Mouse (Mus musculus) stomach, postnatal 0 days (tissue): ENCODE results near the gene Pptc7. TPM values are rescaled to one million over a fixed set of nuclear protein-coding genes. Genes with fewer than 3 reads are reported as not detected.

ENCODE experiments used
- ATAC-seq: fragments of 200-750 bp; cut with Nextera tagmentation; 2 replicates; pipeline ENCODE4 v1.8.0; 2017; ENCODE audit not compliant: low FRiP score, low TSS enrichment
- DNase-seq: peaks from one replicate; pipeline ENCODE4 v3.0.0-alpha.2; 2016; ENCODE audit warnings: low spot score
- H3K27ac ChIP-seq: fragments of 300-500 bp; sonication (generic); replicated peaks from 2 replicates; pipeline ENCODE4 v1.5.1; 2014; ENCODE audit warnings: mild to moderate bottlenecking, control low read depth
- H3K27me3 ChIP-seq: fragments of 300-500 bp; sonication (generic); 2 replicates; pipeline ENCODE4 v1.6.1; 2014; ENCODE audit warnings: low read length; ENCODE audit not compliant: control insufficient read depth, insufficient read depth
- H3K36me3 ChIP-seq: fragments of 300-500 bp; sonication (generic); 2 replicates; pipeline ENCODE4 v1.6.1; 2014; ENCODE audit warnings: low read length, mixed read lengths; ENCODE audit not compliant: control insufficient read depth, insufficient read depth
- H3K4me1 ChIP-seq: fragments of 300-500 bp; sonication (generic); replicated peaks from 2 replicates; pipeline ENCODE4 v1.6.1; 2014; ENCODE audit warnings: antibody characterized with exemption; ENCODE audit not compliant: control insufficient read depth, insufficient read depth
- H3K4me2 ChIP-seq: fragments of 300-500 bp; sonication (generic); replicated peaks from 2 replicates; pipeline ENCODE4 v1.6.1; 2014; ENCODE audit warnings: low read depth, mild to moderate bottlenecking, control low read depth, moderate library complexity
- H3K4me3 ChIP-seq: fragments of 300-500 bp; sonication (generic); 2 replicates; pipeline ENCODE4 v1.5.1; 2014; ENCODE audit warnings: low read depth, low read length, control low read depth
- H3K9ac ChIP-seq: fragments of 300-500 bp; sonication (generic); 2 replicates; pipeline ENCODE4 v1.6.1; 2014; ENCODE audit warnings: mild to moderate bottlenecking, low read length, control low read depth, mixed read lengths
- H3K9me3 ChIP-seq: fragments of 300-500 bp; sonication (generic); 2 replicates; pipeline ENCODE4 v1.6.1; 2016; ENCODE audit warnings: low read length; ENCODE audit not compliant: control insufficient read depth
- CTCF ChIP-seq: IDR thresholded peaks from 2 replicates; pipeline ENCODE4 v1.5.1; 2016; ENCODE audit warnings: antibody characterized with exemption, low read depth, mild to moderate bottlenecking, moderate library complexity
- EP300 ChIP-seq: optimal IDR thresholded peaks from 2 replicates; pipeline ENCODE3; 2016; ENCODE audit warnings: antibody characterized with exemption
- WGBS: fragments of 180-500 bp; shearing (Covaris S2); extraction: QIAGEN DNeasy Blood & Tissue Kit; methylation state at CpG from one replicate; pipeline ENCODE4 v1.1.7; 2014; 5-methylcytosine and 5-hydroxymethylcytosine counted together
- polyA plus RNA-seq: library from polyadenylated mRNA; unstranded; fragments of >200 nt; fragmentation: Nextera tagmentation; extraction: Ambion mirVana; gene quantifications from 2 replicates; pipeline ENCODE4 v1.2.1, GENCODE M21; 2015

Gene Pptc7
- polyA plus RNA-seq, 1 experiment from 2014 or later, result 7.8 TPM

DNA sequence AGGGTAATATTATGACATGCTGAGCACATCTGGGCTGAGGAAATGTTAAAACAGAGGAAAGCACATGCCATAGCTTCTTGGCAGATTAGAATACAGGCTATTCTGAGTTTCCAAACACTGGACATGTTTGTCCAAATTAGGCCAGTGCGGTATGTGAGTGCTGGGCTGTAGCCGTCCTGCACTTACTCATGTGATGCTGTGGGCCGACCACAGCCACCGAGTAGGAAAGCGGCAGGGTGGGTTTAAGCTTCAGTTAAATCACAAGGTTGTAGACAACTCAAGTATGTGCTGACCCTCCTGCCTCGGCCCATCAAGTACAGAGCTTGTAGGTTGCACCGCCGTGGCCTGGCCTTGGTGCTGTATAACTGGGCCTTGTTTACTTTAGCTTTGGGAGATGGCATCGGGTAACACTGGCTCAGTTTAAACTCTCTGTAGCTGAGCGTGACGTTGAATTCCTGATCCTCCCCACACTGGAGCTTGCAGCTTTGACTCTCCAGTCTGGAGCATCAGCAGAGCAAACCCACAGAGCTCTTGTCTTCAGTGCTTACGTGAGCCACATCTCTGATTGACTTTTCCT, 36.1 kb downstream of the Pptc7 start:
- no peak overlapping the region for H3K4me3 ChIP-seq
- WGBS, result 39% methylated on average over 12 of the region's 12 CpGs
- H3K27me3 ChIP-seq, result no peaks in the 10 kb centered on the region
- 0 out of 2 replicates have a peak, but pooled peaks cover 3% of the 10 kb centered on the region for H3K4me1 ChIP-seq
- no peak for DNase-seq
- H3K27ac ChIP-seq, result peak overlapping the region; percentile 83
- H3K36me3 ChIP-seq, result peaks cover 6% of the 10 kb centered on the region; the same call in 1 of the 2 replicates
- TF ChIP-seq EP300 (no peak), CTCF (no peak)
- H3K9me3 ChIP-seq, result no peaks in the 10 kb centered on the region
- peak; percentile 65 for ATAC-seq
- H3K4me2 ChIP-seq, result no peak overlapping the region
- H3K9ac ChIP-seq, result no peak overlapping the region

- H3K4me1 ChIP-seq, result no peaks in the 10 kb centered on the region
- no peak overlapping the region for H3K27ac ChIP-seq
- H3K4me3 ChIP-seq, result no peak overlapping the region
- ATAC-seq (no peak), DNase-seq (no peak)
- H3K36me3 ChIP-seq, result peaks cover 6% of the 10 kb centered on the region; the same call in 1 of the 2 replicates
- H3K9me3 ChIP-seq, result no peaks in the 10 kb centered on the region
- TF ChIP-seq CTCF, result no peak
- TF ChIP-seq EP300, result no peak
- WGBS, result 77% methylated on average over 8 of the region's 8 CpGs
- H3K4me2 ChIP-seq, result no peak overlapping the region
- no peaks in the 10 kb centered on the region for H3K27me3 ChIP-seq
- H3K9ac ChIP-seq, result no peak overlapping the region
Observed at GRCm38 (mm10) chr5:122323523-122323922, 39.4 kb downstream of the Pptc7 start.

DNA sequence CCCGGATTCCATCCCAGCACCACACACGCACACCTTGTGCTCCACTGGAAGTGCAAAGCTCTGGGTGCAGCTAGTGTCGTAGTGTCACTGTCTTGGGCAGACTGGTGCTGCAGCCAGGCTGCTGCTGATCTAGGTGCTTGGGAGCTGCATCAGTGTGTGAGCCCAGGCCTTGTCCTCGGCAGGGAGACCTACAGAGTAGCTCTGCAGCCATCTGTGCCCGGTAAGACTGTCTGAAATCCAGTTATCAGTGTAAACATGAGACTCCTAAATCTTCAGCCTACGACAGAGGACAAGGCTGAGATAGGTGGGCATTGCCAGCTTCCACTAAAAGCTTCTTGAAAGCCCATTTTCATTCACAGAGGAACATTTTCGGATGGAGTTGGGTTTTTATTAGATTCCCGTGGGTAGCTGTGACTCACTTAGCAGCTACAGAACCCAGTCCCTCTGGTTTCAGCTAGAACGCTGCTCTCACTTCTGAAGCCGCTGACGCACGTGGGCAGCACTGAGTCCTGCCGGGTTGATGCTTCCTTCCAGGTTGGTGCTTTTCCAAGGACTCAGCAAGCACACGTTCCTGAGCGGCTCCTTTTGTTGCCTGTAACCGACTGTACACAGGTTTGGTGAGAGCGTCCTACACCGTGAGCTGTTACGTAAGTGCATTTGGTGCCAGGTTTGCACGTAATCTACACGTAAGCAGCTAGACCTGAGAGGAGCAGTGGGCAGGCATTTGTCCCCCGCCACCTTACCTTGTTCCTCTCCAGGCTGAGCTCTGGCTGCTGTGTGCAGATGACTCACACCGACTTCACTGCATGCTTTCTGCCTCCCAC, 40.7 kb downstream of the Pptc7 start:
- no peak for TF ChIP-seq EP300
- TF ChIP-seq CTCF, result peak; percentile 19; the same call in 1 of the 2 replicates
- WGBS, result 80% methylated on average over 23 of the region's 23 CpGs
- H3K27ac ChIP-seq, result no peak overlapping the region
- DNase-seq (no peak), ATAC-seq (no peak)
- no peak overlapping the region for H3K4me3 ChIP-seq
- H3K36me3 ChIP-seq, result peaks cover 5% of the 10 kb centered on the region; the same call in 1 of the 2 replicates
- no peaks in the 10 kb centered on the region for H3K4me1 ChIP-seq
- no peaks in the 10 kb centered on the region for H3K27me3 ChIP-seq
- H3K9me3 ChIP-seq, result no peaks in the 10 kb centered on the region
- H3K4me2 ChIP-seq, result no peak overlapping the region
- no peak overlapping the region for H3K9ac ChIP-seq

- Histone ChIP-seq H3K4me1 (no peaks in the 10 kb centered on the region), H3K36me3 (peaks cover 3% of the 10 kb centered on the region; the same call in 1 of the 2 replicates), H3K4me3 (no peak overlapping the region), H3K9ac (no peak overlapping the region), H3K27ac (no peak overlapping the region), H3K4me2 (no peak overlapping the region), H3K27me3 (no peaks in the 10 kb centered on the region), H3K9me3 (no peaks in the 10 kb centered on the region)
- ATAC-seq (no peak), DNase-seq (no peak)
- TF ChIP-seq CTCF, result no peak
- TF ChIP-seq EP300, result no peak
- 85% methylated on average over 8 of the region's 8 CpGs for WGBS
Observed at GRCm38 (mm10) chr5:122325477-122325876, 41.3 kb downstream of the Pptc7 start.

DNA sequence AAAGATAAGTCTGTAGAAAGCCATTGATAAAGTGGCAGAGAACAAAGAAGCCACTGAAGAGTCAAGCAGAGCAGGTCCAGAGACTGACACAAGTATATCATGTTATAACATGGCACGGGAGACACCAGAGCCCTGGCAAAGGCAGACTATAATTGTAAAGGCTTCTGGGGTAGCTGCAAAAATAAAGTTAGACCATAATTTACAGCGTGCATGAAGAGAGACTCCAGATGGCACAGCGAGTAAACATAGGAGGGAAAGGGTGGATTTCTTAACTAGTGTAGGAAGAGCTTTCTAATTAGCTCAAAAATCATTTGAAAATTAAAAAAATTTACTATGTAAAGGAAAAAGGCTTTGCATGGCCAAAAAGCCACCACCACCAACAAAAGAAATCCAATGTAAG, 43.1 kb downstream of the Pptc7 start:
- H3K27me3 ChIP-seq, result no peaks in the 10 kb centered on the region
- no peak for ATAC-seq
- no peak for TF ChIP-seq EP300
- no peaks in the 10 kb centered on the region for H3K9me3 ChIP-seq
- no peak overlapping the region for H3K4me2 ChIP-seq
- no peak overlapping the region for H3K27ac ChIP-seq
- 82% methylated on average over 3 of the region's 3 CpGs for WGBS
- DNase-seq, result no peak
- H3K4me1 ChIP-seq, result no peaks in the 10 kb centered on the region
- no peak overlapping the region for H3K9ac ChIP-seq
- no peak overlapping the region for H3K4me3 ChIP-seq
- H3K36me3 ChIP-seq, result no peaks in the 10 kb centered on the region; the same call in 1 of the 2 replicates

DNA sequence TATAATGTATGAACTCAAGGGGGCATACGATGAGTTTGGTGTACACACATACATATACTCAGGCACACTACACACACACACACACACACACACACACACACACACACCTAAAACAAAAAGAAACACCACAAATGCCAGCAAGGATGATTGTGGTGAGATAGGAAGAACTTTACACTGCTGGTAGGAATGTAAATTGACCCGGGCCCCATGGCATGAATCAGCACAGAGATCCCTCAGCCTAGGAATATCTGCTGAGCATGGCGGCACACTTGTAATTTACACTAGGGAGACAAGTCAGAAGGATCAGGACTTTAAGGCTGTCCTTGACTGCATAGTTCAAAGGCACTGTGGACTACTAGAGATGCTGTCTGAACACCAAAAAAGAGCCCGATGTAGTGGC, 46.1 kb downstream of the Pptc7 start:
- H3K9me3 ChIP-seq, result no peaks in the 10 kb centered on the region
- WGBS, result 76% methylated on average over 4 of the region's 4 CpGs
- H3K9ac ChIP-seq, result no peak overlapping the region
- DNase-seq (no peak), ATAC-seq (no peak)
- H3K27ac ChIP-seq, result no peak overlapping the region
- no peaks in the 10 kb centered on the region; the same call in 1 of the 2 replicates for H3K36me3 ChIP-seq
- H3K4me2 ChIP-seq, result no peak overlapping the region
- H3K4me1 ChIP-seq, result no peaks in the 10 kb centered on the region
- H3K4me3 ChIP-seq, result no peak overlapping the region
- peak; percentile 23; the same call in 1 of the 2 replicates for TF ChIP-seq CTCF
- TF ChIP-seq EP300, result no peak
- no peaks in the 10 kb centered on the region for H3K27me3 ChIP-seq
